Mouse (Mus musculus) cortical plate, adult 2 months (tissue): ENCODE data around the gene Kcnq5.

Experiments used
- CTCF ChIP-seq: fragments of 200-500 bp; IDR thresholded peaks from 2 replicates; pipeline ENCODE4 v1.5.1; 2011; ENCODE audit warnings: mild to moderate bottlenecking, control low read depth, low read length; ENCODE audit not compliant: insufficient read depth; ENCODE audit errors: extremely low read depth
- POLR2A ChIP-seq: fragments of 200-500 bp; IDR thresholded peaks from 2 replicates; pipeline ENCODE4 v1.6.1; 2011; ENCODE audit warnings: mild to moderate bottlenecking, low read length, control low read depth; ENCODE audit not compliant: insufficient read depth; ENCODE audit errors: extremely low read depth

DNA sequence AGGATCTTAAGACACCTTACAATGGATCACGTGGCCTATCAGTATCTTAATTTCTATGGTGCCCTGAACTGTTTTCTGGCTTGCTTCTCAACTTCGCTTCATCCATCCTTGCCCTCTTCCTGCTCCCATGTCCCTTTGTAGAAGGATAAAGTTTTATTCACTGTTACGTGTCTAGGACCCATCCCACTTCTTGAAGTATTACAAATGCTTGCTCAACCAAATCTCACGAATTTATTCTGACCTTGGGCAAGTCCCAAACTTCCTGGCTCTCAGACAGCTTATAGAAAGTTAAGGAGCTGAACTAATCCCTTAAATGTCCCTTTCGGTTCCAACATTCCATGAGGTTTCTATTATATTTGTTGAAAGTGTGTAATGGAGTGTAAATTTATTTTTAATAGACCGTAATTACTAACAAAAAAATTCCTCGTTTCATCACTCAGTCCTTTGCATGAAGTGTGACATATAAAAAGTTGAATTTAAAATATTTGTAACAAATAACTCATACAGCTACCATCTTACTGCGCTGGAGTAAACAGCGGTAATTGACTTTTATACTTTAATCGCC, 141.6 kb downstream of the Kcnq5 start:
- TF ChIP-seq POLR2A, result no peak
- no peak for TF ChIP-seq CTCF
